Mouse (Mus musculus) CD4-positive, CD25-positive, alpha-beta regulatory T cell, adult 2 months (primary cell): ENCODE measurements around the gene Trim66.

Experiments used
- DNase-seq: peaks from one replicate; pipeline ENCODE4 v3.0.0-alpha.2; 2012; ENCODE audit warnings: low read depth, low spot score

Gene Trim66

GRCm38 (mm10) chr7:109508034-109508433 is at the start of gene Trim66:
Trim66 (minus strand) TSS chr7:109508134.
- DNase-seq = no peak

DNA sequence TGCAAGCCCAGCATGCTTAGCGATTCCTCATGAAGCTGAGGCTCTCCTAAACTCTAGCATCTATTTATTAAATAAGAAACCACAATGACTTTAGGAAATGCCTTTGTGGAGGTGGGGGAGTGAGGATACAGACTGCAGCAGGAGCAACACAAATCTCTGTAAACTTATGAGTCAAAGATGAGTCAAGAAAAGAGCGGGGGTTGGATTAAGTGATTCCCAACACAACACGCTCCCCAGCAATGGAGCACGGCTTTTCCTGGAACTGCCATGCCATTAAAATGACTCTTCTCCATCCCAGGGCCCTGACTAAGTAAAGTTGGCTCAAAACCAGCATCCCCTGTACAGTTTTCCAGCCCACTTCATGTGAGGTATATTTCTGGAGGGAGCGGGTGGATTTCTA is 38.8 kb upstream of the Trim66 start:
- no peak for DNase-seq

DNA sequence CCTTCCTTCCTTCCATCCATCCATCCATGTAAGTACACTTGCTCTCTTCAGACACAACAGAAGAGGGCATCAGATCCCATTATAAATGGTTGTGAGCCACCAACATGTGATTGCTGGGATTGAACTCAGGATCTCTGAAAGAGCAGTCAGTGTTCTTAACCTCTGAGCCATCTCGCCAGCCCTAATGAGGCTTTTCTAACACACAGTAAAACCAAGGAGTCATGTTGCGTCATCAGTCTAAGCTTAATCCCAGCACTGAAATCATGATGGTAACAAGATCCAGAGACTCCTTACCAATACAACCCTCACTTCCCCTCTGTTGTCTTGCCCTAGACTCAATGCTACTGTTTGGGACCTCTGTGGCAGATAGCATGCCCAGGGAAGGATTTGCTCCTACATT is 38.3 kb upstream of the Trim66 start:
- DNase-seq = no peak

GRCm38 (mm10) chr7:109545255-109545993 is 37.5 kb upstream of the Trim66 start:
- no peak for DNase-seq

GRCm38 (mm10) chr7:109544792-109545191 is 36.9 kb upstream of the Trim66 start:
- DNase-seq = no peak

DNA sequence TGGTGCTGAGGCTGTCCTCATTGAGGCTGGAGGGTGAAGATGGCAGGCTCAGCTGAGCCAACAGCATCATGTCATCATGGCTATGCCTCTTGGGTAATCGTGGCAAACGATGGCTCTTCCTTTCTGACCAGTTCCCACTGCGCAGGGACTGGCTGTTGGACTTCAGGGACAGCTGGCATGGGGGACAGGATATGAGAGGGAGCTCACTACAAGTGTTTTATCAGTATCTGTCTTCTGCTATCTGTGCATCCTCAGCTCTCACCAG is 34.4 kb upstream of the Trim66 start:
- no peak for DNase-seq

DNA sequence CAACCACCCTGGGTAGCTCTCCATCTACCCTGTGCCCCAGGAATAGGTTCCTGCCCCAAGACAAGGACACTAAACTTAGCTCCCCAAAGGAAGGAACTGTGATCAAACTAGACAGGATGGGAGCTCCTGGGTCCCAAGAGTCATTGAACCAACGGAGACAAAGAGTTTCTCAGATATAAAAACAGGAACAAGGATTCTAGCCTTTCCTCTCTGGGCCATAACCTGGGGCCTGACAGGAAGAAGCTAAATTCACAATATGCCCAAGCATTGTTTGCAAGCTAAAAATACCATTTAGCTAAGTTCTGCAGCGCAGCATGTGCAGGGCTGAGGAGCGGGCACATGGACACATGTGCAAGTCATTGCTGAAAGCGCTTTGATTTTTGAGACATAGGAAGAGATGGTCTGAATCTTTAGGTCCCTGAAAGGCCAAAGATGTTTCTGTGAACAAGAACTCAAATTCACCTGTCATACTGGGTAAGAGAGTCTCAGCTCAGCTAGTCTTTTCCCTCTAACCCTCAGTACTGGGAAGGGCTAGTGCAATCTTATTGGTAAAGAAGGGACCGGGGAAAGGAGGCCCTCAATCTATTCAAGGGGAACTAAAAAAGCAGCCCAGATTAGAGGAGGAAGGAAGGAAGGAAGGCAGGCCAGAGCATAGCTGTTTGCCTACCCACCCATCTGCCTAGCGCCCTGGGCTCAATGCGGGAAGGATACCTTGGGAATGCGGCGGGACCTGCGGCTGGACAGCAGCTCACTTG is 33.9 kb upstream of the Trim66 start:
- DNase-seq = no peak

DNA sequence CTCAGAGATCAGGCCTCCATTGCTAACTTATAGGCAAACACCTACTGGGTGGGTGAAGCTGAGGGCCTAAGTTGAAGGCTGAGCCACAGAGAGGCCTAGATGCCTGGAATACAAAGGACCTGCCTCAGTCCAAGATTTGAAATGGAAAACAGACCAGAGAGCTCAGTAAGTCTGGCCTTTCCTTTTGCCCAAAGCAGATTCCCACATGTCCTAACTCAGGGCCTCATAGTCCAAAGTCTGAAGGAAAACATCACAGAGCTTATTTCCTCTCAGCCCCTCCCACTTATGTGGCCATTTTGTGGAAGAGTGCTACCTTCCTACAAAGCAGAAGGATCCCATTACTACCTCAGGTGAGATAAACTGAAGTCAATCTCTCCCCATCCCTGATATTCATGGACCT is 33.0 kb upstream of the Trim66 start:
- DNase-seq = no peak

GRCm38 (mm10) chr7:109536451-109536946 is 28.6 kb upstream of the Trim66 start:
- no peak for DNase-seq

- no peak for DNase-seq
Observed at GRCm38 (mm10) chr7:109534921-109535320, 27.0 kb upstream of the Trim66 start.

GRCm38 (mm10) chr7:109533888-109534287 is 26.0 kb upstream of the Trim66 start:
- DNase-seq = no peak

DNA sequence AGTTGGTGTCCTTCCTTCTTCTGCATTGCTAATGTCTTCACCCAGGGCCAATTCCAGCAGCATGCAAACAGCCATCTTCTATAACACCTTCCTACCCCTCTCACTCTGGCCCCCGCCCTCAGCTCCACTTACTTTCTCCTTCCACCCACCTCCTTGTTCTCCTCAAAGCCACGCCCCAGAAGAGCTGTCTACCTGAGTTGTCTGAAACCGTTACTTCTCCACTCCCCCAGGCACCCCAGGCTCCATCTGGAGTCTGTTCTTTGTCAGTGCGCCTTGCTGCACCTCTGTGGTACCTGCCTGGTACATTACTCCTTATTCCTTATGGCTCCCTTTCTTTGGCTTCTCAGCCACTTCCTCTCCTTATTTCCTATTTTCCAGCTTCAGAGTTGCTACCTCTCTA is 25.2 kb upstream of the Trim66 start:
- no peak for DNase-seq

- DNase-seq = no peak
Observed at GRCm38 (mm10) chr7:109532691-109533090, 24.8 kb upstream of the Trim66 start.

GRCm38 (mm10) chr7:109531501-109531900 is 23.6 kb upstream of the Trim66 start:
- DNase-seq = no peak

- DNase-seq = no peak
Observed at GRCm38 (mm10) chr7:109529741-109530140, 21.8 kb upstream of the Trim66 start.

DNA sequence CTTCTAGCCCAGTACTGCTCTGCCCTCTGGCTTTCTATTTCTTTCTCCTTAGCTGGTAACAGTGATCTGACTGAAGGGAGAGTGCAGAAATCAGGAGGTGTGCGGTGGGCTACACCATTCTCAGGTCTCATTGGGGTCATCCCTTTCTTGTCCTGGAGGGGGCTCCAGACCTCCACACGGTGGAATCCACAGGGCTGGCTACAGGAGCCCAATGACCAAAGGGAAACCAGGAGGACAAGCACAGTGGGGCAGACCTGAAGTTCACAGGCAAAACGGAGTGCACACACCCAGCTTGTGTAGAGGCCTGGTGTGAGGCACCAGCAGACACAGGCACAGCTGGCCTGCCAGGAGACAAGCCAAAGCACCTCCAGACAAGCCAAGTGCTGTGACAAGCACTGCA is 20.4 kb upstream of the Trim66 start:
- no peak for DNase-seq

DNA sequence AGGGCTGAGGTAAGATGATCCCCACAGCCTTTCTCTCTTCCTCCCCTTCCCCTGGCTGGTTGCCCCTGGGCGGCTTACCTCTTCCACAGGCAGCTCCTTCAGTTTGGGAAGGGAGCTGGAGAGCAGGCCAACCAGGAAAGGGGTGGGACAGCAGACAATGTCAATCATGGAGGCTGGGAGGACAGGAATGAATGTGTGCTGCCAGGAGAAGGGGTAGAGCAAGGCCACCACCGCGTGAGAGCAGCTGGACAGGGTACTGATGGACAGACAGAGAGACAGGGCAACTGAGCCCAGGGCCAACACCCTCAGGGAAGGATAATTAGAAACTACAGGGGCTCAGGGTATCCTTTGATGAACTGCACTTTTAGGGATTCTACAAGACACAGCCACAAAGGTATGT is 19.6 kb upstream of the Trim66 start:
- DNase-seq = no peak

DNA sequence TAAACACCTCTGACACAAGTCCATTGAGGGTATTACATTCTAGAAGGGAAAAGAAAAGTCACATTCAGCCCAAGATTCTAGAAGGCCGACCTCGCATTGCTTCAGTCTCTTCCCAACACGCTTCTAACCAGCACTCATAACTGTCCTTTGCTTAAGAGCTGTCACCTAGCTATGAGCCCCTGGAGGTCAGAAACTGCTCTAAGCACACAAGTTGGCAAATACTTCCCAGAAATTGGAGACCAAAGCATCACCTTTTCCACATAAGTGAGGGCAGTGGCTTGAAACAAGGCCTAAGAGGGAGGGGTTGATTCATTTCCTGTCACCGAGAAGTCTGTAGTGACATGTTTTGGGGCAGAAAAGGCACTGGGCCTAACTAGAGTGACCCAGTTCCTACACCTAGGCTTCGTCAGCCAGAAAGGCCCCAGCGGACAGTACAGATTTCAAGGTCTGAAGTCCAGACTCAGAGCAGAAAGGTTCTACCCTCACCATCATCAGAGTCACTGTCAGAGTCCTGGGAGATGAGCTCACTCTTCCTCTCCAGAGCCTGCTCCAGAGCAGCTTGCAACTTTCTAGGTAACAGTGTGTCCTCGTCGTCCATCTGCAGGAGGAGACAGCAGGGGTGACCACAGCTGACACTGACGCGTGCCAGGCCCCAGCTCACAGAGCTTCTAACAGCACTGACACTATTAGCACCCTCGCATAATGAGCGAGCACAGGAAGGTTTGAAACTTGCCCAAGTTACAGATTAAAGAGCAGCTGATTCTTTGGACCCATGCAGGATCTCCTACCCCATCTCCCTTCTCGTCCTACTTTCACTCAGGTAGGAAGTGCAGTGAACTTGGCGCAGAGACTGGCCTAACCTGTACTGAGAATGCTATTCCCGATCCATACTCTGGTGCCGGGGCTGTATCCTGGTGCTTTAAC is 18.1 kb upstream of the Trim66 start:
- no peak for DNase-seq

GRCm38 (mm10) chr7:109524763-109525162 is 16.8 kb upstream of the Trim66 start:
- DNase-seq = no peak

DNA sequence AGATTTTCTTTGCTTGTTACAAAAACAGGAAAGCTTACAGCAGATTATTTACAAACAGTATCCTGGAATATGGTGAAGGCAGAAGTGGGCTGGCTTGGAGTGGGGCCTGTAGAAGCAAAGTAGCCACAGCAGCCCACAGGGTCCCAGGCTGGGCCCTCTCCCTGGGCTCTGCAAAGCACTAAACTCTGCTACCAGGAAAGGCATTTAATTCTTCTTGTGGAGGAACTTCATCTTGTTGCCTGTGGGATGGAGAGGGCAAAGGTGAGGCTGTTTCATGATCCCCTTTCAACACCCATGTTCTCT is 16.5 kb upstream of the Trim66 start:
- no peak for DNase-seq

DNA sequence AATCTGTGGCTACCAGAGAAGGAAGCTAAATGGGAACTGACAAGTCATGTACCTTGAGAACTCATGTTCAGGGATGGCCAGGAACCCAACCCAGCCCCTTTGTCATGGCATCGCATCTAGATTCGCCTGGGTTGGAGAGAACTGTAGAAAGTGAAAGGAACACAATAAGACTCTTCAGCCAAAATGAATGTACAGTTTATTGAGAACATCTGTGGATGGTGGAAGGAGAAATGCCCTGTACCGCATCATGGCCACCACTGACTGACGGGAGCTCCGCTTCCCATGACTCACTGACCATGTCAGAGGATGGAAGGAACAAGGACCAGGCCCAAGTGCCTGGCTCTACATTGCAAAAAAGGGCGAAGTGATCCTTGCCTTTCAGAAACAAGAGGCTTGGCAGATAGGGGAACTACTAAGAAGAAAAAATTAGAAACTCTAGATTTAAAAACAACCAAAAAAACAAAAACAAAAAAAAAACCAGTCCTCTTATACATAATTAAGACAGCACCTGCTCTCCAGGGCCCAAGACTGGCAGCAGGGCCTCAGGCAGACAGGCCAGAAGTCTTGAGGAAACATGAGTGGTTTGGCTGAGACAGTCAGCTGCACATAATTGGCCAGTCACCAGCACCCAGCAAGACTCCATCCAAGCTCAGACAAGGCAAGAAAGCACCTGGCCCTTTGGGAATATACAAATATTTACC is 16.0 kb upstream of the Trim66 start:
- DNase-seq = no peak

- DNase-seq = no peak
Observed at GRCm38 (mm10) chr7:109523304-109523703, 15.4 kb upstream of the Trim66 start.
